Mouse (Mus musculus): ENCODE measurements around the gene Mterf1a. TPM values are rescaled to one million over a fixed set of nuclear protein-coding genes. Genes with fewer than 3 reads are reported as not detected.

The Mterf1a gene
- polyA plus RNA-seq (2017; shearing (Covaris generic)) = 10 to 100 TPM; 26.0 to 26.5 TPM

GRCm38 (mm10) chr5:3893459-3894293 is at the start of gene Mterf1a:
Gene Mterf1a (minus strand): TSS chr5:3893933.

GRCm38 (mm10) chr5:3927801-3928689 is 34.3 kb upstream of the Mterf1a start, which contains the start of gene Akap9:
Gene Akap9 (plus strand): TSS chr5:3928054.

GRCm38 (mm10) chr5:3845026-3845425 is 48.7 kb downstream of the Mterf1a start, which contains the start of gene Lrrd1:
Gene Lrrd1 (plus strand): TSS chr5:3845173.

Other genes starting within 250 kb of the Mterf1a start
- gene Tmbim7, start 242.8 kb downstream of the Mterf1a start, polyA plus RNA-seq (2017; shearing (Covaris generic)) = 1 to 10 TPM in 1 of 2 experiments, not detected in 1; 1.6 TPM
- gene Gatad1, start 236.7 kb downstream of the Mterf1a start, polyA plus RNA-seq (2017; shearing (Covaris generic)) = 10 to 100 TPM; 20.7 to 28.1 TPM
- gene Ankib1, start 91.0 kb downstream of the Mterf1a start, polyA plus RNA-seq (2017; shearing (Covaris generic)) = 10 to 100 TPM; 40.7 to 53.6 TPM
- gene Krit1, start 90.7 kb downstream of the Mterf1a start, polyA plus RNA-seq (2017; shearing (Covaris generic)) = 10 to 100 TPM; 67.2 to 73.9 TPM
- gene Lrrd1, start 48.8 kb downstream of the Mterf1a start, polyA plus RNA-seq (2017; shearing (Covaris generic)) = under 1 TPM; 0.16 to 0.18 TPM
- gene Akap9, start 34.1 kb upstream of the Mterf1a start, polyA plus RNA-seq (2017; shearing (Covaris generic)) = 100 to 1,000 TPM; 136 to 138 TPM
- gene Cyp51, start 210.8 kb upstream of the Mterf1a start, polyA plus RNA-seq (2017; shearing (Covaris generic)) = 10 to 100 TPM; 33.0 to 37.3 TPM